Mouse (Mus musculus) gastrocnemius, adult 8-10 months (tissue): ENCODE data around the gene Synj1. TPM values are rescaled to one million over a fixed set of nuclear protein-coding genes. Genes with fewer than 3 reads are reported as not detected.

Experiments
- DNase-seq, 2 experiments: peaks; one replicate each; pipeline ENCODE4 v3.0.0; 2022; ENCODE audit warnings: low spot score in 2 of 2
- microRNA-seq: library from miRNA; unstranded; fragments of <30 nt; microRNA quantifications from one replicate; pipeline ENCODE4 v1.2.0, GENCODE M21; 2022
- total RNA-seq, 4 experiments: library from RNA; stranded (reverse); gene quantifications; 2 replicates each; pipeline ENCODE4 v1.2.4; 2022

Gene Synj1
- total RNA-seq, 4 experiments from 2014 or later: 6.8 to 9.8 (median 8.5) TPM

- no peak for DNase-seq
These were observed 118.1 kb downstream of the Synj1 start for GRCm38 (mm10) chr16:90893019-90893418.

- no peak for DNase-seq
These were observed 119.0 kb downstream of the Synj1 start for GRCm38 (mm10) chr16:90892081-90892480.

- DNase-seq: no peak
These were observed 119.5 kb downstream of the Synj1 start for GRCm38 (mm10) chr16:90891601-90892000.

- no peak for DNase-seq
These were observed 120.4 kb downstream of the Synj1 start for GRCm38 (mm10) chr16:90890683-90891082.

Small RNA genes within 50 kb of the gene (microRNA-seq; reads per million reads assigned to microRNA genes)
- gene Gm22933: not detected

Other genes with a start within 250 kb of the Synj1 start
- 1 to 10 TPM; 4.2 to 4.7 (median 4.3) TPM for gene Urb1, start 200.9 kb downstream of the Synj1 start, total RNA-seq
- gene Eva1c, start 184.6 kb downstream of the Synj1 start, total RNA-seq: under 1 TPM in 3 of 4 experiments, not detected in 1; 0.34 to 0.56 (median 0.38) TPM
- 10 to 100 TPM; 33.2 to 40.7 (median 36.2) TPM for gene Cfap298, start 76.2 kb downstream of the Synj1 start, total RNA-seq
- gene Paxbp1, start 33.2 kb upstream of the Synj1 start, total RNA-seq: 10 to 100 TPM in 1 of 4 experiments, 1 to 10 TPM in 3; 5.0 to 10.3 (median 6.2) TPM
- under 1 TPM in 3 of 4 experiments, not detected in 1; 0.19 to 0.39 (median 0.34) TPM for gene 4932438H23Rik, start 83.8 kb upstream of the Synj1 start, total RNA-seq
- not detected for gene Olig2, start 214.1 kb upstream of the Synj1 start, total RNA-seq